Mouse (Mus musculus) lung, adult 2 months (tissue): Measurements from ENCODE around the gene Rbx1. TPM values are rescaled to one million over a fixed set of nuclear protein-coding genes. Genes with fewer than 3 reads are reported as not detected.
"Not testable (repeated sequence)": the region's sequence is repeated elsewhere in the genome, so short reads cannot be mapped to it uniquely, and the experiment has no call there.

Experiments
- DNase-seq: peaks from one replicate; pipeline ENCODE4 v3.0.0; 2022
- H3K4me1 ChIP-seq: fragments of 200-500 bp; 2 replicates; pipeline ENCODE4 v1.6.1; 2011; ENCODE audit warnings: low read length; ENCODE audit not compliant: control insufficient read depth, insufficient read depth
- H3K4me3 ChIP-seq: fragments of 200-500 bp; replicated peaks from 2 replicates; pipeline ENCODE3; 2011; ENCODE audit warnings: low read depth, mild to moderate bottlenecking, control low read depth, low read length; ENCODE audit errors: extremely low read depth
- CTCF ChIP-seq: fragments of 200-500 bp; IDR thresholded peaks from 2 replicates; pipeline ENCODE4 v1.5.1; 2011; ENCODE audit warnings: mild to moderate bottlenecking, low read length, control low read depth; ENCODE audit not compliant: insufficient read depth
- POLR2A ChIP-seq: fragments of 200-500 bp; IDR thresholded peaks from 2 replicates; pipeline ENCODE4 v1.6.1; 2011; ENCODE audit warnings: low read depth, mild to moderate bottlenecking, control low read depth, low read length, borderline replicate concordance; ENCODE audit errors: extremely low read depth
- WGBS: fragments of 180-500 bp; shearing (Covaris S2); methylation state at CpG from one replicate; pipeline ENCODE4 v1.1.7; 2018; 5-methylcytosine and 5-hydroxymethylcytosine counted together
- polyA plus RNA-seq: library from polyadenylated mRNA; depleted of rRNA; stranded (reverse); fragments of >200 nt; gene quantifications from 2 replicates; pipeline ENCODE4 v1.2.3, GENCODE M21; 2012

Rbx1 gene
- polyA plus RNA-seq, 1 experiment, result 85.0 TPM

DNA sequence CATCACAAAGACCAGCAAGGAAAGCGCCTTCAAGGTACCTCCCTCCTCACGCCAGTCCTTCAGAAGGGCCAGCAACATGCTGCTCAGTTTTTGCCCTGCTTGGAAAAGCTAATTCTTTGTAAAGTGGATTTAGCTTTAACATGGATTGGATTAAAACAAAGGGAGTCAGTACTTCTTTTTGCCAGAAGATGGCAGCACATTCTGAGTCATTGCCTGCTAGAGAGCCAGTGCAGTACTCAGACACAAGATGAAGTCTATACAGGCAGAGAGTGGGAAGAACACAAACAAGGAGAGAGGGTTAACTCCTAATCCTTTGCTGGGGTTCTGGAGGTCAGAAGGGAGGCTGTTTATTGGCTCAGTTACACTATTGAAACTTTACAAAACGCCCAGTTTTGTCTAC lies 17.6 kb upstream of the Rbx1 start:
- WGBS, result 39% methylated on average over 3 of the region's 3 CpGs
- peak; percentile 21 for DNase-seq
- TF ChIP-seq CTCF (peak; percentile 32; the same call in 1 of the 2 replicates), POLR2A (no peak)
- Histone ChIP-seq H3K4me1 (no peaks in the 10 kb centered on the region), H3K4me3 (no peak overlapping the region)

DNA sequence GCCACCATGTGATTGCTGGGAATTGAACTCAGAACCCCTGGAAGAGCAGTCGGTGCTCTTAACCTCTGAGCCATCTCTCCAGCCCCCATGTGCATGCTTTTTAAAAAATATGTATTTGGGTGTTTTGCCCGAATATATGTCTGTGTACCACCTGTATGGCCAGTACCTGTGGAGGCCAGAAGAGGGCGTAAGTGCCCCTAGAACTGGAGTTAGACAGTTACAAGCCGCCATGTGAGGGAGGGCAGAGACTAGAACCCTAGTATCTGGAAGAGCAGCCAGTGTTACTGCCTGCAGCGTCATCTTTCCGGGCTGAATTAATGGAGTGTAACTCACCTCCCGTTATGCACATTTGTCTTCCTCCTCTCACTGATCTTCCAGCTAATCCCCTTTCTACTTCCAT lies 4.6 kb upstream of the Rbx1 start:
- DNase-seq, result no peak
- Histone ChIP-seq H3K4me1 (no peaks in the 10 kb centered on the region), H3K4me3 (no peak overlapping the region)
- TF ChIP-seq POLR2A (no peak), CTCF (no peak)
- 82% methylated on average over 7 of the region's 7 CpGs for WGBS

DNA sequence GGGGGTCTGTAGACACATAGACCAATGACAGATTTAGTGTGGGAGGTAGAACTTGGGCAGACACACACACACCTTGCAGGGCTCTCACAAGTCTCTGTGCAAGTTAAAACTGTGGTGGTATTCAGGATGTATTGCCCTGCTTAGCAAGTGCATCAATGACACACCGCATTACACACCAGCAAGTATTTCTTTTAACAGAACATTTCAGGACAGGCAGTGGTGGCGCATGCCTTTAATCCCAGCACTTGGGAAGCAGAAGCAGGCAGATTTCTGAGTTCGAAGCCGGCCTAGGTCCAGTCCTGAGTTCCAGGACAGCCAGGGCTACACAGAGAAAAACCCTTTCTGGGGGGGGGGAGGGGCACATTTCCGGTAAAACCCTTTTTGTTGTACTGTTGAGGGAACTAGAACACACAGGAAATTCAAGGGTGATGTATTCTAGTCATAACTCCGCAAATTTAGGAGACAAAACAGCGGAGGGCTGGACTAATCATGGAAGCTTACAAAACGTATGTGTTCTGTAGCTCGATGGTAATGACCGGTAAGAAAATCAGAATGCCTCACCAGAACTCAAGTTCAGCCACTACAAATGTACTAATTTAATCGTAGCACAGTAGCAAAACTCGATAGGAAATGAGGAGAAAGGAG lies 958 bp upstream of the Rbx1 start:
- TF ChIP-seq POLR2A (no peak), CTCF (no peak)
- DNase-seq, result no peak
- H3K4me1 ChIP-seq, result peaks cover 3% of the 10 kb centered on the region
- 63% methylated on average over 12 of the region's 12 CpGs for WGBS
- H3K4me3 ChIP-seq, result peak overlapping the region; percentile 63

DNA sequence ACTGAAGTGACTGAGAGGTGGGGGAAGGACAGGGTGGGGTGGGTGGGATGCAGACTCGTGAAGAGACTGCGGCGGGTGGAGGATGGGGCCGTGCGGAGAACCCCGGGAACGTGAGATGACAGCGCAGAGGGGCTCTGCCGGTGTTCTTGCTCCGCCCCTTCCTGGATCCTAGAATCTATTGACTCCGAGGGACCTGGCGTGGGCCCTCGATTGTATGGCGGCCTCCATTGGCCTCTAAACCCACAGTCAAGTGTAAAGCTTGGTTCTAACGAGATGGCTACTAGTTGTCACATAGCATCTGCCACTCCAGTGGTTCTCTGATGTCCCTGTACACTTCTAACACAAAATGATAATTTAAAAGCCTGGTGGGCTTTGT lies 630 bp downstream of the Rbx1 start:
- Histone ChIP-seq H3K4me1 (peaks cover 3% of the 10 kb centered on the region), H3K4me3 (peak overlapping the region; percentile 93)
- WGBS, result under 1% methylated on average over 15 of the region's 15 CpGs
- no peak for DNase-seq
- TF ChIP-seq POLR2A, result peak; percentile 8; the same call in 1 of the 2 replicates
- no peak for TF ChIP-seq CTCF

DNA sequence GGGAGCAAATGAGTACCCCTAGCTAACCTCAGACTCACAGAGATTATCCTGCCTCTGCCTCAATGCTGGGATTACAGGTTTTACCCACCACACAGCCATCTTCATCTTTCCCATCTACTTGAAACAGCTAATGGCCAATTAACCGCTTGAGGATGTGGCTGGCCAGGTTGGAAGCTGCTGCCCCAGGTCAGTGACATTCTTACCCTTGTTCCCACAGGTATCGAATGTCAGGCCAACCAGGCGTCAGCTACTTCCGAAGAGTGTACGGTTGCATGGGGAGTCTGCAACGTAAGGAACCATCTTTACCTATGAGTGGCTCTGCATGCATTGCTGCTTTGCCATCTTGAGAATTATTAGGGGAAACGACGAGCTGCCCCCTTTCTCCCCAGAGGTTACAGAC lies 4.6 kb downstream of the Rbx1 start:
- peaks cover 3% of the 10 kb centered on the region for H3K4me1 ChIP-seq
- no peak for DNase-seq
- 70% methylated on average over 8 of the region's 8 CpGs for WGBS
- H3K4me3 ChIP-seq, result no peak overlapping the region
- TF ChIP-seq CTCF, result no peak
- TF ChIP-seq POLR2A, result no peak

- 89% methylated on average over 5 of the region's 5 CpGs for WGBS
- TF ChIP-seq CTCF (no peak), POLR2A (no peak)
- no peak for DNase-seq
Measured at GRCm38 (mm10) chr15:81472256-81472655, 6.2 kb downstream of the Rbx1 start.

GRCm38 (mm10) chr15:81475654-81476053 lies 9.6 kb downstream of the Rbx1 start:
- DNase-seq, result peak; percentile 24
- H3K4me3 ChIP-seq, result no peak overlapping the region
- WGBS, result 35% methylated on average over 3 of the region's 3 CpGs
- TF ChIP-seq POLR2A, result no peak
- TF ChIP-seq CTCF, result peak; percentile 31; the same call in 1 of the 2 replicates
- no peaks in the 10 kb centered on the region for H3K4me1 ChIP-seq

More at GRCm38 (mm10) chr15:81472256-81472655, 6.2 kb downstream of the Rbx1 start:
- no peak overlapping the region for H3K4me3 ChIP-seq
- H3K4me1 ChIP-seq, result peaks cover under 1% of the 10 kb centered on the region

- no peak overlapping the region for H3K4me3 ChIP-seq
- TF ChIP-seq POLR2A, result no peak
- no peak for TF ChIP-seq CTCF
- no peak for DNase-seq
- H3K4me1 ChIP-seq, result no peaks in the 10 kb centered on the region
- 28% methylated on average over 2 of the region's 2 CpGs for WGBS
Measured at GRCm38 (mm10) chr15:81476597-81476996, 10.5 kb downstream of the Rbx1 start.

DNA sequence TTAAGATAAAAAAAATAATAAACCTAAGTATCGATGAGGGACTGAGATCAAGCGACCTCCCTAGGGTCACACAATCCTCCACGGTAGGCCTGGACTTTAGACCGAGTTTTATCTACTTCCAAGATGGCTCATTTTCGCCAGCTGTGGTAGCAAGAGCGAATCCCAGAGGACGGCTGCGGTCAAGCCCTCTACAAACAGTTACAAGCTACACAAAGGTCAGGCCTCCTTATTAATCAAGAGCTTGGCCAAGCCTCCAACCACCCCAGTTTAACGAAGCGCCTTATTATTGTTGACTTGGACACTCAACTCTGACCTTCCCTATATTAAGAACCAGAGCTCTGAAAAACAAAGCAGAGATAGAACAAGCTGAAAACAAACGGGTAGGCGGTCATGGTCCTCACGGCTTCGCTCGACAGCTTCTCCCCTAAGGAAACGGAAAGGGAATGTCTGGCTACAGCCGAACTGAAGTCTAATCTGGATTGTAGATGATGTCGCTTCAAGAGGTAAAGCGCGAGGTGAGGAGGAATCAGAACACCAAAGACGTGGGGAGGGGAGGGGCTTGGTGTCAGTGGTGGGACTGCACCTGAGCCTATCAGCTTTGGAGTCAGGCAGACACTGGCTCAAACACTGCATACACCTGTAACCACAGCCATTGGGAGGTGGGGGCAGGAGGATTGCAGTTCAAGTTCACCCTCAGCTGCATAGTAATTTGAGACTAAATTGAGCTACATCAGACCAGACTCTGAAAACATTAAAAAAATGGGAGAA lies 13.5 kb downstream of the Rbx1 start:
- no peak for TF ChIP-seq POLR2A
- no peak for TF ChIP-seq CTCF
- no peak overlapping the region for H3K4me3 ChIP-seq
- 62% methylated on average over 21 of the region's 21 CpGs for WGBS

DNA sequence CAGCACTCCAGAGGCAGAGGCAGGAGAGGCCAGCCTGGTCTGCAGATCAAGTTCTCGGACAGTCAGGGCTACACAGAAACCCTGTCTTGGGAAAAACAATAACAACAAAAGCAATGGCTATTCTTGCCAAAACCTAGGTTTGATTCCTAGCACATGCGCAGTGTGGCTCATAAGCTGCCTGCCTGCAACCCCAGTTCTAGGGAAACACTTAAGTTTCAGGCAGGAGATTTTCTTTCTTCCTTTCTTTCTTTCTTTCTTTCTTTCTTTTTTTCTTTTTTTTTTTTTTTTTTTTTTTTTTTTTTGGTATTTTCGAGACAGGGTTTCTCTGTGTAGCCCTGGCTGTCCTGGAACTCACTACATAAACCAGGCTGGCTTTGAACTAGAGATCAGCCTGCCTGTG lies 14.2 kb downstream of the Rbx1 start:
- not testable (repeated sequence) for H3K4me1 ChIP-seq
- WGBS, result 84% methylated on average over 3 of the region's 3 CpGs

More for the DNA sequence above, 13.5 kb downstream of the Rbx1 start:
- H3K4me1 ChIP-seq, result no peaks in the 10 kb centered on the region
- no peak for DNase-seq

More for the DNA sequence above, 14.2 kb downstream of the Rbx1 start:
- DNase-seq, H3K4me3 ChIP-seq: not testable (repeated sequence)
